Mouse (Mus musculus) thymus, adult 2 months (tissue): ENCODE results near the gene Krt33a. TPM values are rescaled to one million over a fixed set of nuclear protein-coding genes. Genes with fewer than 3 reads are reported as not detected.

ENCODE experiments used
- DNase-seq: peaks from one replicate; pipeline ENCODE4 v3.0.0; 2021
- H3K27ac ChIP-seq: fragments of 200-500 bp; 2 replicates; pipeline ENCODE4 v1.5.1; 2012; ENCODE audit warnings: low read length, control low read depth; ENCODE audit not compliant: control insufficient read depth, insufficient read depth
- H3K27me3 ChIP-seq: fragments of 200-500 bp; 2 replicates; pipeline ENCODE4 v1.6.1; 2012; ENCODE audit warnings: mild to moderate bottlenecking, low read length, moderate library complexity, mixed read lengths; ENCODE audit not compliant: control insufficient read depth, insufficient read depth
- H3K36me3 ChIP-seq: fragments of 200-500 bp; 2 replicates; pipeline ENCODE4 v1.6.1; 2012; ENCODE audit warnings: mild to moderate bottlenecking, low read length, moderate library complexity; ENCODE audit not compliant: control insufficient read depth, insufficient read depth
- H3K4me1 ChIP-seq: fragments of 200-500 bp; replicated peaks from 2 replicates; pipeline ENCODE4 v1.6.1; 2012; ENCODE audit warnings: low read length; ENCODE audit not compliant: control insufficient read depth, insufficient read depth
- H3K4me3 ChIP-seq: fragments of 200-500 bp; 2 replicates; pipeline ENCODE4 v1.5.1; 2012; ENCODE audit warnings: mild to moderate bottlenecking, low read length, control low read depth, moderate library complexity; ENCODE audit not compliant: control insufficient read depth, insufficient read depth
- CTCF ChIP-seq: fragments of 200-500 bp; IDR thresholded peaks from 2 replicates; pipeline ENCODE4 v1.5.1; 2012; ENCODE audit warnings: mild to moderate bottlenecking, control low read depth, low read length, moderate library complexity, borderline replicate concordance; ENCODE audit not compliant: control insufficient read depth, poor library complexity, insufficient read depth; ENCODE audit errors: extremely low read depth
- POLR2A ChIP-seq: fragments of 200-500 bp; IDR thresholded peaks from 2 replicates; pipeline ENCODE4 v1.6.1; 2012; ENCODE audit warnings: mild to moderate bottlenecking, low read length, control low read depth, moderate library complexity; ENCODE audit not compliant: control insufficient read depth, poor library complexity, insufficient read depth; ENCODE audit errors: extremely low read depth
- WGBS: fragments of 180-500 bp; shearing (Covaris S2); methylation state at CpG from one replicate; pipeline ENCODE4 v1.1.7; 2018; 5-methylcytosine and 5-hydroxymethylcytosine counted together
- polyA plus RNA-seq: library from polyadenylated mRNA; depleted of rRNA; stranded (reverse); fragments of >200 nt; gene quantifications from 2 replicates; pipeline ENCODE4 v1.2.3, GENCODE M21; 2012; rRNA removed

Gene Krt33a
- polyA plus RNA-seq, 1 experiment, result 0.11 TPM

GRCm38 (mm10) chr11:99978953-99979352, 37.1 kb downstream of the Krt33a start, which contains the start of gene Krtap29-1:
TSS of gene Krtap29-1 (minus strand) at chr11:99979053.
- Histone ChIP-seq H3K36me3 (no peaks in the 10 kb centered on the region), H3K27me3 (no peaks in the 10 kb centered on the region), H3K4me3 (no peak within 1 kb of the TSS), H3K27ac (no peak within 1 kb of the TSS), H3K4me1 (no peaks in the 10 kb centered on the region)
- no peak for DNase-seq
- 78% methylated on average over 5 of the region's 5 CpGs for WGBS
- TF ChIP-seq POLR2A, result no peak
- TF ChIP-seq CTCF, result no peak

GRCm38 (mm10) chr11:99965961-99966360, 50.1 kb downstream of the Krt33a start:
- no peaks in the 10 kb centered on the region for H3K4me1 ChIP-seq
- no peak overlapping the region for H3K4me3 ChIP-seq
- TF ChIP-seq POLR2A, result no peak
- WGBS, result 50% methylated on average over 2 of the region's 2 CpGs
- H3K36me3 ChIP-seq, result no peaks in the 10 kb centered on the region
- no peak overlapping the region for H3K27ac ChIP-seq
- no peaks in the 10 kb centered on the region for H3K27me3 ChIP-seq
- no peak for DNase-seq

GRCm38 (mm10) chr11:99964213-99964612, 51.8 kb downstream of the Krt33a start:
- no peaks in the 10 kb centered on the region for H3K36me3 ChIP-seq
- H3K27ac ChIP-seq, result no peak overlapping the region
- H3K4me1 ChIP-seq, result no peaks in the 10 kb centered on the region
- no peaks in the 10 kb centered on the region for H3K27me3 ChIP-seq
- no peak for DNase-seq
- TF ChIP-seq POLR2A, result no peak
- TF ChIP-seq CTCF, result no peak
- no peak overlapping the region for H3K4me3 ChIP-seq
- WGBS, result 68% methylated on average over 6 of the region's 6 CpGs

Other genes starting within 250 kb of the Krt33a start
- gene Gm11595, start 243.3 kb downstream of the Krt33a start, polyA plus RNA-seq, result not detected in 2 replicates
- gene Krtap4-8, start 235.5 kb downstream of the Krt33a start, polyA plus RNA-seq, result not detected in 2 replicates
- gene Krtap4-9, start 231.0 kb downstream of the Krt33a start, polyA plus RNA-seq, result 0.17 TPM in 1 of 2 replicates, not detected in the other
- not detected in 2 replicates for gene Gm11596, start 222.7 kb downstream of the Krt33a start, polyA plus RNA-seq
- not detected in 2 replicates for gene Gm11569, start 217.3 kb downstream of the Krt33a start, polyA plus RNA-seq
- gene Gm11554, start 211.8 kb downstream of the Krt33a start, polyA plus RNA-seq, result not detected in 2 replicates
- not detected in 2 replicates for gene Krtap4-13, start 206.3 kb downstream of the Krt33a start, polyA plus RNA-seq
- not detected in 2 replicates for gene Gm11564, start 200.5 kb downstream of the Krt33a start, polyA plus RNA-seq
- not detected in 2 replicates for gene 2300003K06Rik, start 178.1 kb downstream of the Krt33a start, polyA plus RNA-seq
- gene Krtap4-16, start 164.6 kb downstream of the Krt33a start, polyA plus RNA-seq, result 0.28 TPM in 1 of 2 replicates, not detected in the other
- gene Gm11568, start 158.3 kb downstream of the Krt33a start, polyA plus RNA-seq, result not detected in 2 replicates
- 0.31 TPM in 1 of 2 replicates, not detected in the other for gene Gm11559, start 151.7 kb downstream of the Krt33a start, polyA plus RNA-seq
- not detected in 2 replicates for gene Krtap9-1, start 142.8 kb downstream of the Krt33a start, polyA plus RNA-seq
- gene Gm11567, start 137.0 kb downstream of the Krt33a start, polyA plus RNA-seq, result not detected in 2 replicates
- gene Krtap31-1, start 108.3 kb downstream of the Krt33a start, polyA plus RNA-seq, result 0.13 TPM in 1 of 2 replicates, not detected in the other
- gene Gm11565, start 101.5 kb downstream of the Krt33a start, polyA plus RNA-seq, result not detected in 2 replicates
- 0.11 TPM in 1 of 2 replicates, not detected in the other for gene Krtap31-2, start 79.9 kb downstream of the Krt33a start, polyA plus RNA-seq
- gene Krtap9-5, start 67.7 kb downstream of the Krt33a start, polyA plus RNA-seq, result not detected in 2 replicates
- not detected in 2 replicates for gene Krtap29-1, start 37.2 kb downstream of the Krt33a start, polyA plus RNA-seq
- gene Krtap16-1, start 29.6 kb downstream of the Krt33a start, polyA plus RNA-seq, result not detected in 2 replicates
- gene Krtap17-1, start 22.2 kb downstream of the Krt33a start, polyA plus RNA-seq, result 0.31 and 0.43 TPM in 2 replicates
- 0.44 TPM in 1 of 2 replicates, not detected in the other for gene Krt33b, start 13.7 kb upstream of the Krt33a start, polyA plus RNA-seq
- not detected in 2 replicates for gene Krt34, start 25.3 kb upstream of the Krt33a start, polyA plus RNA-seq
- 0.15 and 0.23 TPM in 2 replicates for gene Krt31, start 34.3 kb upstream of the Krt33a start, polyA plus RNA-seq
- 0.18 and 0.30 TPM in 2 replicates for gene Krt32, start 72.0 kb upstream of the Krt33a start, polyA plus RNA-seq
- 0.13 and 0.20 TPM in 2 replicates for gene Krt35, start 80.0 kb upstream of the Krt33a start, polyA plus RNA-seq
- 0.79 and 0.90 TPM in 2 replicates for gene Krt36, start 89.4 kb upstream of the Krt33a start, polyA plus RNA-seq
- 0.92 and 0.98 TPM in 2 replicates for gene Krt13, start 105.4 kb upstream of the Krt33a start, polyA plus RNA-seq
- 0.85 and 1.1 TPM in 2 replicates for gene Krt15, start 119.7 kb upstream of the Krt33a start, polyA plus RNA-seq
- 8.7 and 13.0 TPM in 2 replicates for gene Krt19, start 132.5 kb upstream of the Krt33a start, polyA plus RNA-seq
- gene Krt9, start 177.0 kb upstream of the Krt33a start, polyA plus RNA-seq, result 0.31 and 0.42 TPM in 2 replicates
- gene Krt14, start 191.3 kb upstream of the Krt33a start, polyA plus RNA-seq, result 59.7 and 80.7 TPM in 2 replicates
- gene Krt16, start 232.7 kb upstream of the Krt33a start, polyA plus RNA-seq, result 4.1 and 4.8 TPM in 2 replicates
- gene Krt17, start 244.8 kb upstream of the Krt33a start, polyA plus RNA-seq, result 238 and 276 TPM in 2 replicates